Mouse (Mus musculus): ENCODE measurements around the gene Cdpf1. TPM values are rescaled to one million over a fixed set of nuclear protein-coding genes. Genes with fewer than 3 reads are reported as not detected.

Gene Cdpf1
- 46.1 and 48.2 TPM in 2 replicates for polyA plus RNA-seq (2015; fragmentation: Nextera tagmentation; extraction: Ambion mirVana)

GRCm38 (mm10) chr15:85811535-85812277 lies at the start of gene Cdpf1:
Gene Cdpf1 (minus strand): TSS chr15:85811697.
- 2% methylated on average over 36 of the region's 36 CpGs for WGBS
- H3K4me1 ChIP-seq = peaks cover 28% of the 10 kb centered on the region
- H3K4me3 ChIP-seq = peak within 1 kb of the TSS; percentile 78
- no peaks in the 10 kb centered on the region for H3K9me3 ChIP-seq
- H3K36me3 ChIP-seq = peaks cover 7% of the 10 kb centered on the region; the same call in 1 of the 2 replicates
- 0 out of 2 replicates have a peak, but pooled peaks cover 3% of the 10 kb centered on the region for H3K27me3 ChIP-seq (replicated peaks)
- H3K4me2 ChIP-seq = peak within 1 kb of the TSS; percentile 70
- ATAC-seq (ENCODE audit: extremely low read depth, insufficient number of reproducible peaks, low FRiP score, low TSS enrichment) = peak; percentile 85
- H3K9ac ChIP-seq = peak within 1 kb of the TSS; percentile 93
- H3K27ac ChIP-seq (replicated peaks) = peak within 1 kb of the TSS; percentile 96

- H3K36me3 ChIP-seq = peaks cover 34% of the 10 kb centered on the region
- peaks cover 28% of the 10 kb centered on the region for H3K4me1 ChIP-seq
- H3K9ac ChIP-seq = peak within 1 kb of the TSS; percentile 88
- peak within 1 kb of the TSS; percentile 90 for H3K4me3 ChIP-seq
- peak within 1 kb of the TSS; percentile 93 for H3K4me2 ChIP-seq
- WGBS = under 1% methylated on average over 42 of the region's 42 CpGs
- H3K27me3 ChIP-seq (replicated peaks) = no peaks in the 10 kb centered on the region
- H3K27ac ChIP-seq (replicated peaks) = peak within 1 kb of the TSS; percentile 71
- H3K9me3 ChIP-seq = no peaks in the 10 kb centered on the region
- ATAC-seq (ENCODE audit: extremely low read depth, insufficient number of reproducible peaks, low FRiP score, low TSS enrichment) = peak; percentile 91
Observed at GRCm38 (mm10) chr15:85859490-85860031, 48.1 kb upstream of the Cdpf1 start, which contains the start of gene Gtse1. Gene Gtse1 (plus strand): TSS chr15:85859745.

GRCm38 (mm10) chr15:85858980-85859489 lies 47.5 kb upstream of the Cdpf1 start:
- WGBS = 11% methylated on average over 15 of the region's 15 CpGs
- Histone ChIP-seq H3K4me1 (peaks cover 28% of the 10 kb centered on the region), H3K4me2 (peak overlapping the region; percentile 93), H3K9ac (peak overlapping the region; percentile 79), H3K27me3 (replicated peaks) (no peaks in the 10 kb centered on the region), H3K9me3 (no peaks in the 10 kb centered on the region), H3K27ac (replicated peaks) (0 out of 2 replicates have a peak overlapping the region, but pooled peaks have one; percentile 33), H3K4me3 (peak overlapping the region; percentile 90), H3K36me3 (peaks cover 29% of the 10 kb centered on the region)
- ATAC-seq (ENCODE audit: extremely low read depth, insufficient number of reproducible peaks, low FRiP score, low TSS enrichment) = no peak

GRCm38 (mm10) chr15:85851656-85852392 lies 40.3 kb upstream of the Cdpf1 start:
- 71% methylated on average over 12 of the region's 12 CpGs for WGBS

GRCm38 (mm10) chr15:85845071-85845470 lies 33.6 kb upstream of the Cdpf1 start:
- H3K4me2 ChIP-seq = no peak overlapping the region
- no peak overlapping the region for H3K27ac ChIP-seq (replicated peaks)
- H3K36me3 ChIP-seq = no peaks in the 10 kb centered on the region
- H3K9ac ChIP-seq = no peak overlapping the region
- no peaks in the 10 kb centered on the region for H3K9me3 ChIP-seq
- ATAC-seq (ENCODE audit: extremely low read depth, insufficient number of reproducible peaks, low FRiP score, low TSS enrichment) = no peak
- no peak overlapping the region for H3K4me3 ChIP-seq
- H3K27me3 ChIP-seq (replicated peaks) = no peaks in the 10 kb centered on the region
- no peaks in the 10 kb centered on the region; the same call in 1 of the 2 replicates for H3K4me1 ChIP-seq

More at GRCm38 (mm10) chr15:85851656-85852392, 40.3 kb upstream of the Cdpf1 start:
- H3K27me3 ChIP-seq (replicated peaks) = no peaks in the 10 kb centered on the region
- no peak overlapping the region for H3K4me3 ChIP-seq
- no peak overlapping the region for H3K4me2 ChIP-seq
- H3K4me1 ChIP-seq = no peaks in the 10 kb centered on the region
- H3K9me3 ChIP-seq = no peaks in the 10 kb centered on the region
- H3K27ac ChIP-seq (replicated peaks) = no peak overlapping the region
- H3K36me3 ChIP-seq = peaks cover 2% of the 10 kb centered on the region; the same call in 1 of the 2 replicates
- no peak overlapping the region for H3K9ac ChIP-seq
- no peak for ATAC-seq (ENCODE audit: extremely low read depth, insufficient number of reproducible peaks, low FRiP score, low TSS enrichment)

- Histone ChIP-seq H3K4me1 (no peaks in the 10 kb centered on the region; the same call in 1 of the 2 replicates), H3K4me2 (no peak overlapping the region), H3K36me3 (no peaks in the 10 kb centered on the region), H3K9me3 (no peaks in the 10 kb centered on the region), H3K9ac (no peak overlapping the region), H3K27ac (replicated peaks) (no peak overlapping the region), H3K27me3 (replicated peaks) (no peaks in the 10 kb centered on the region), H3K4me3 (no peak overlapping the region)
- WGBS = 66% methylated on average over 5 of the region's 5 CpGs
- ATAC-seq (ENCODE audit: extremely low read depth, insufficient number of reproducible peaks, low FRiP score, low TSS enrichment) = no peak
Observed at GRCm38 (mm10) chr15:85841796-85842360, 30.4 kb upstream of the Cdpf1 start.

- Histone ChIP-seq H3K4me3 (no peak overlapping the region), H3K4me2 (no peak overlapping the region), H3K4me1 (no peaks in the 10 kb centered on the region; the same call in 1 of the 2 replicates), H3K27me3 (replicated peaks) (no peaks in the 10 kb centered on the region), H3K27ac (replicated peaks) (no peak overlapping the region), H3K9me3 (no peaks in the 10 kb centered on the region), H3K36me3 (0 out of 2 replicates have a peak, but pooled peaks cover 3% of the 10 kb centered on the region), H3K9ac (no peak overlapping the region)
- WGBS = 26% methylated on average over 6 of the region's 6 CpGs
- ATAC-seq (ENCODE audit: extremely low read depth, insufficient number of reproducible peaks, low FRiP score, low TSS enrichment) = no peak
Observed at GRCm38 (mm10) chr15:85840983-85841382, 29.5 kb upstream of the Cdpf1 start.

- Histone ChIP-seq H3K4me1 (peaks cover 4% of the 10 kb centered on the region), H3K4me3 (no peak overlapping the region), H3K9ac (no peak overlapping the region), H3K9me3 (no peaks in the 10 kb centered on the region), H3K4me2 (no peak overlapping the region), H3K36me3 (0 out of 2 replicates have a peak, but pooled peaks cover 3% of the 10 kb centered on the region), H3K27ac (replicated peaks) (no peak overlapping the region), H3K27me3 (replicated peaks) (no peaks in the 10 kb centered on the region)
- WGBS = 84% methylated on average over 5 of the region's 5 CpGs
- no peak for ATAC-seq (ENCODE audit: extremely low read depth, insufficient number of reproducible peaks, low FRiP score, low TSS enrichment)
Observed at GRCm38 (mm10) chr15:85836887-85837286, 25.4 kb upstream of the Cdpf1 start.

GRCm38 (mm10) chr15:85835335-85835734 lies 23.8 kb upstream of the Cdpf1 start:
- Histone ChIP-seq H3K4me2 (no peak overlapping the region), H3K36me3 (0 out of 2 replicates have a peak, but pooled peaks cover 3% of the 10 kb centered on the region), H3K27me3 (replicated peaks) (no peaks in the 10 kb centered on the region), H3K27ac (replicated peaks) (no peak overlapping the region), H3K9me3 (no peaks in the 10 kb centered on the region), H3K4me1 (peaks cover 10% of the 10 kb centered on the region), H3K9ac (no peak overlapping the region), H3K4me3 (no peak overlapping the region)
- no peak for ATAC-seq (ENCODE audit: extremely low read depth, insufficient number of reproducible peaks, low FRiP score, low TSS enrichment)
- 52% methylated on average over 3 of the region's 3 CpGs for WGBS

GRCm38 (mm10) chr15:85832599-85832998 lies 21.1 kb upstream of the Cdpf1 start:
- 43% methylated on average over 8 of the region's 8 CpGs for WGBS
- Histone ChIP-seq H3K9me3 (no peaks in the 10 kb centered on the region), H3K27ac (replicated peaks) (no peak overlapping the region), H3K4me2 (peak overlapping the region; percentile 82), H3K9ac (peak overlapping the region; percentile 82), H3K4me3 (peak overlapping the region; percentile 73), H3K36me3 (0 out of 2 replicates have a peak, but pooled peaks cover 3% of the 10 kb centered on the region), H3K4me1 (peaks cover 10% of the 10 kb centered on the region), H3K27me3 (replicated peaks) (no peaks in the 10 kb centered on the region; the same call in 1 of the 2 replicates)
- no peak for ATAC-seq (ENCODE audit: extremely low read depth, insufficient number of reproducible peaks, low FRiP score, low TSS enrichment)

Data from heart, embryonic 13.5 days (tissue).